Mouse (Mus musculus) C2C12 (cell line): Measurements from ENCODE around the gene Rapgef1.

Experiments
- CTCF ChIP-seq: IDR thresholded peaks from one replicate; pipeline ENCODE4 v1.5.1; 2011; ENCODE audit not compliant: control insufficient read depth, insufficient read depth, insufficient read length
- MAX ChIP-seq: IDR thresholded peaks from one replicate; pipeline ENCODE4 v1.6.1; 2011; ENCODE audit warnings: mild to moderate bottlenecking, control low read depth

- TF ChIP-seq CTCF (no peak), MAX (no peak)
Observed at GRCm38 (mm10) chr2:29639377-29639776, 19.9 kb downstream of the Rapgef1 start.
